Mouse (Mus musculus): Measurements from ENCODE around the gene Gm13090. TPM values are rescaled to one million over a fixed set of nuclear protein-coding genes. Genes with fewer than 3 reads are reported as not detected.

Gene Gm13090
- polyA plus RNA-seq, 1 experiment from 2014 or later = not detected

DNA sequence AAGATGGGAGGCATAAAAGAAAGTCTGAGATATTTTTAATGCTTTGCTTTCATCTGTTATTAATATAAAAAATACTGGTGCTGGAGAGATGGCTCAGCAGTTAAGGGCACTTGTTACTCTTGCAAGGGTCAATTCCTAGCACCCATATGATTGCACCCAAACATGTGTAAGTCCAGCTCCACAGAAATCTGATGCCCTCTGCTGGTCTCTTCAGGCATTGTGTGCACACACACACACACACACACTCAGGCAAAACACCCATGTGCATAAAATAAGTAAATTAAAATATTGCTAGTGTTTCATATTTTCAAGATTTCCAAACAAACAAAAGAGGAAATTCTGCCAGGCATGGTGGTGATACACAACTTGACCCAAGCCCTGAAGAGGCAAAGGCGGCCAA is 2.0 kb upstream of the Gm13090 start:
- no peaks in the 10 kb centered on the region for H3K4me1 ChIP-seq (ENCODE audit: control insufficient read depth, low read depth, low read length)
- H3K4me3 ChIP-seq (ENCODE audit: low read depth, low read length) = no peak overlapping the region
- H3K9me3 ChIP-seq (replicated peaks; ENCODE audit: control insufficient read depth, low read length) = no peaks in the 10 kb centered on the region
- H3K27me3 ChIP-seq (ENCODE audit: control insufficient read depth, insufficient read depth, low read depth, low read length) = no peaks in the 10 kb centered on the region
- no peak for ATAC-seq (ENCODE audit: low read depth)
- no peak overlapping the region for H3K27ac ChIP-seq (ENCODE audit: low read length)
- no peaks in the 10 kb centered on the region for H3K36me3 ChIP-seq (ENCODE audit: control insufficient read depth, insufficient read depth)
- no peak overlapping the region for H3K4me2 ChIP-seq (ENCODE audit: low read depth, low read length)
- 62% methylated on average over 1 of the region's 1 CpGs for WGBS (ENCODE audit: insufficient replicate concordance)
- H3K9ac ChIP-seq (ENCODE audit: low read depth, low read length) = no peak overlapping the region

DNA sequence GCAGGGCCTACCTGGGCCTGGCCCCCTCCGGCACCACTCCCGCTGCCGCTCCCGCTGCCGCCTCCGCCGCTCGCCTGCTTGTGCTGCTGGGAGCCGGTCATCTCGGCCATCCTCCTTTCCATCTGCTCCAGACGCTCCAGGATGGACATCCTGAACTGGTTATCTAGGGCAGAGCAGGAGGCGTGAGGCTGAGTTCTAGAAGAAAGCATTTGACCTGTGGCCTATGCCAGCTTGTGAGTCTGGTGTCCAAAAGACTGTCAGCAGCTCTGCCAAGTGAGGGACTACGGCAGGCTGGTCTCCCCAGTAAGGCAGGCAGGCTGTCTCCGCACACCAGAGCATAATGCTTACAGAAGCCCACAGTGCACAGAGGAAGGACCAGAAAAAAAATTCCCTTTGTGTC is 551 bp upstream of the Gm13090 start:
- Histone ChIP-seq H3K9me3 (replicated peaks; ENCODE audit: control insufficient read depth, low read length) (no peaks in the 10 kb centered on the region), H3K36me3 (ENCODE audit: control insufficient read depth, insufficient read depth) (no peaks in the 10 kb centered on the region), H3K27ac (ENCODE audit: low read length) (no peak overlapping the region), H3K4me3 (ENCODE audit: low read depth, low read length) (no peak overlapping the region), H3K4me1 (ENCODE audit: control insufficient read depth, low read depth, low read length) (no peaks in the 10 kb centered on the region), H3K4me2 (ENCODE audit: low read depth, low read length) (no peak overlapping the region), H3K9ac (ENCODE audit: low read depth, low read length) (no peak overlapping the region), H3K27me3 (ENCODE audit: control insufficient read depth, insufficient read depth, low read depth, low read length) (no peaks in the 10 kb centered on the region)
- WGBS (ENCODE audit: insufficient replicate concordance) = 88% methylated on average over 14 of the region's 14 CpGs
- ATAC-seq (ENCODE audit: low read depth) = no peak

DNA sequence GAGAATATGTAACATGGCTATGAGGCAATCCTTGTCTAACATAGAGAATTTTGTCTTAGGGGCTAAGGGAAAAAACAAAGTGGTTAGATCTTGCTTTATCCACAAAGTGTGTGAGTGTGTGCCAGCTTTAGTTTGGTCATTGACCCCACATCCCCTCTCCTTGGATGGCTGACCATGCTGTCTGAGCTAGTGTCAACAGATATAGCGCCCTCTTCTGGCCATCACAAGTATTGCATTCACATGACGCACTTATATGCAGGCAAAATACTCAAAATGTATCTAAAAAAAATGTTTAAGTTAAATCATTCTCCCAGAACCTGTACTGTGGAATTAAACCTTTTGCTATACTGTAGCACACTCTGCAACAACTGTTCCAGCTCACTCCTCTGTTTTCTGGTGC is 5.8 kb downstream of the Gm13090 start:
- no peak overlapping the region for H3K4me2 ChIP-seq (ENCODE audit: low read depth, low read length)
- no peak overlapping the region for H3K4me3 ChIP-seq (ENCODE audit: low read depth, low read length)
- WGBS (ENCODE audit: insufficient replicate concordance) = 34% methylated on average over 2 of the region's 2 CpGs
- H3K9me3 ChIP-seq (replicated peaks; ENCODE audit: control insufficient read depth, low read length) = no peaks in the 10 kb centered on the region
- H3K27ac ChIP-seq (ENCODE audit: low read length) = no peak overlapping the region
- H3K4me1 ChIP-seq (ENCODE audit: control insufficient read depth, low read depth, low read length) = no peaks in the 10 kb centered on the region
- H3K36me3 ChIP-seq (ENCODE audit: control insufficient read depth, insufficient read depth) = no peaks in the 10 kb centered on the region
- no peak for ATAC-seq (ENCODE audit: low read depth)
- H3K9ac ChIP-seq (ENCODE audit: low read depth, low read length) = no peak overlapping the region
- H3K27me3 ChIP-seq (ENCODE audit: control insufficient read depth, insufficient read depth, low read depth, low read length) = no peaks in the 10 kb centered on the region

DNA sequence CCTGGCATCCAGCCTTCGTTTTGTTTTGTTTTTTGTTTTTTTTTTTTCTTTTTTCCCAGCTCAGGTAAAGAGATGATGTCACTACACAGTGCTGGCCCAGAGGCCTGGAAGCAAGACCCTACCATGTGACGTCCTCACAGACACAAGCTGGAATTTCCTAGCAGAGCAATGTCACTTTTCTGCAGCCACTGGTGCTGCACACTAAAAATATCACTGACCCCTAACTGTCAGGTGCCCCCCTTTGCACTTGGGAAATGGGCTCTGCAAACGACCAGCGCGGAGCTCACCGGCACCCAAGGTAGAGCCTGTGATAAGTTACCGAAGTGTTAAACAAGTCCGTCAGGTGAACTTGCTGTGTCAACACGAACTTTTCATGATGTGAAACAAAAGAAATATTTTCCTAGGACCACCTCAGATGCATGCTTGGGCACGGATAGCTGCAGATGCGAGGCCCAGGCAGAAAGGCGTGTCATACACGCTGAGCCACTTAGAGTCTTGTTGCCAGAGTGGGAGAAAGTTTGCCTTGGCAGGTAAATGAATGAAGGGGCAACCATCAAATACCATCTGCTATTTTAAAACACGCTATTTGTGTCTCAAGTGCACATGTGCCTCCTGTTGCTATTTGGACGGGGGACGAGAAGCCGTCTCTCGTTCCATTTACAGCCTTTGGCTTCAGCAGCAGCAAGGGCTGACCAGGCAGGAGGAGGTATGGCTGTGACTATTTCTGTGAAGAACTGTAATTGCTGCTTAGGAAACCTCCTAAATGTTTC is 7.1 kb downstream of the Gm13090 start:
- no peaks in the 10 kb centered on the region for H3K4me1 ChIP-seq (ENCODE audit: control insufficient read depth, low read depth, low read length)
- H3K9ac ChIP-seq (ENCODE audit: low read depth, low read length) = no peak overlapping the region
- no peaks in the 10 kb centered on the region for H3K9me3 ChIP-seq (replicated peaks; ENCODE audit: control insufficient read depth, low read length)
- H3K36me3 ChIP-seq (ENCODE audit: control insufficient read depth, insufficient read depth) = no peaks in the 10 kb centered on the region
- H3K27me3 ChIP-seq (ENCODE audit: control insufficient read depth, insufficient read depth, low read depth, low read length) = no peaks in the 10 kb centered on the region
- H3K4me2 ChIP-seq (ENCODE audit: low read depth, low read length) = no peak overlapping the region
- 69% methylated on average over 18 of the region's 18 CpGs for WGBS (ENCODE audit: insufficient replicate concordance)
- no peak overlapping the region for H3K4me3 ChIP-seq (ENCODE audit: low read depth, low read length)
- H3K27ac ChIP-seq (ENCODE audit: low read length) = no peak overlapping the region
- ATAC-seq (ENCODE audit: low read depth) = no peak

DNA sequence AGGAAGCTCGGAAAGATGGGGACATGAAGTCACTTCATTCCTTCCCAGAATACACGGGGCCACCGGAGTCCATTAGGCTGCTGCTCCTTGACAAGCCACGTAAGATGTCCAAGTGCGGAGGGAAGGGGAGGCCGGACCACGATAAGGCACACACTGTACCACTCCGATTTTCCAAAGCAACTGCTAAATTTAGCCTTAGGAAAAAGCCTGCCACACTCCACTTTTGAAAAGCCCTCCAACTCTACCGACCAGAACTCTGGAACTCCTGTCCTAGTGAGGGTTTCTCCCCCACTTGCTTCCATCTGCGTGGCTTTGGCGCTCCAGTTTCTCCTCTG is 7.7 kb downstream of the Gm13090 start:
- no peak for ATAC-seq (ENCODE audit: low read depth)
- no peaks in the 10 kb centered on the region for H3K4me1 ChIP-seq (ENCODE audit: control insufficient read depth, low read depth, low read length)
- no peak overlapping the region for H3K4me2 ChIP-seq (ENCODE audit: low read depth, low read length)
- no peaks in the 10 kb centered on the region for H3K9me3 ChIP-seq (replicated peaks; ENCODE audit: control insufficient read depth, low read length)
- H3K27ac ChIP-seq (ENCODE audit: low read length) = no peak overlapping the region
- 70% methylated on average over 11 of the region's 11 CpGs for WGBS (ENCODE audit: insufficient replicate concordance)
- H3K36me3 ChIP-seq (ENCODE audit: control insufficient read depth, insufficient read depth) = no peaks in the 10 kb centered on the region
- no peak overlapping the region for H3K4me3 ChIP-seq (ENCODE audit: low read depth, low read length)
- H3K27me3 ChIP-seq (ENCODE audit: control insufficient read depth, insufficient read depth, low read depth, low read length) = no peaks in the 10 kb centered on the region
- H3K9ac ChIP-seq (ENCODE audit: low read depth, low read length) = no peak overlapping the region

DNA sequence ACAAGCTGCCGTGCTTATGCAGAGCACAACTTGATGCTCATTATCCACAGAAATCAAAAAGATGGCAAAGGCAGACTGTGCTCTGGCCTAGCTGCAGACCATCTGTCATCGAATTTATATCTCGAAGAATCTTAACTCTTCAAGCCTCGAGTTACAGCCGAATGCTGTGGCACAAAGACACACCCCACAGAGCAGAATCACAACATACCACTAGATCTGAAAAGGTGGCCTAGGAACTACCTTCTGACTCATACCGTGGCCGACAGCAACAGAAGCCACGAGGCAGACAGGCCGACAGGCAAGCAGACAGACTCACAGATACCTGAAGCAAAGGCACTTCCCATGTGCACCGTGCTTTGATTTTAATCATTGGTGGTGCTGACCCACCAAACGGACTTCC is 14.3 kb downstream of the Gm13090 start:
- Histone ChIP-seq H3K4me3 (ENCODE audit: low read depth, low read length) (no peak overlapping the region), H3K9ac (ENCODE audit: low read depth, low read length) (no peak overlapping the region), H3K4me1 (ENCODE audit: control insufficient read depth, low read depth, low read length) (peaks cover 3% of the 10 kb centered on the region), H3K36me3 (ENCODE audit: control insufficient read depth, insufficient read depth) (no peaks in the 10 kb centered on the region), H3K27me3 (ENCODE audit: control insufficient read depth, insufficient read depth, low read depth, low read length) (peaks cover 29% of the 10 kb centered on the region), H3K9me3 (replicated peaks; ENCODE audit: control insufficient read depth, low read length) (no peaks in the 10 kb centered on the region), H3K27ac (ENCODE audit: low read length) (no peak overlapping the region), H3K4me2 (ENCODE audit: low read depth, low read length) (no peak overlapping the region)
- no peak for ATAC-seq (ENCODE audit: low read depth)
- 64% methylated on average over 11 of the region's 11 CpGs for WGBS (ENCODE audit: insufficient replicate concordance)

DNA sequence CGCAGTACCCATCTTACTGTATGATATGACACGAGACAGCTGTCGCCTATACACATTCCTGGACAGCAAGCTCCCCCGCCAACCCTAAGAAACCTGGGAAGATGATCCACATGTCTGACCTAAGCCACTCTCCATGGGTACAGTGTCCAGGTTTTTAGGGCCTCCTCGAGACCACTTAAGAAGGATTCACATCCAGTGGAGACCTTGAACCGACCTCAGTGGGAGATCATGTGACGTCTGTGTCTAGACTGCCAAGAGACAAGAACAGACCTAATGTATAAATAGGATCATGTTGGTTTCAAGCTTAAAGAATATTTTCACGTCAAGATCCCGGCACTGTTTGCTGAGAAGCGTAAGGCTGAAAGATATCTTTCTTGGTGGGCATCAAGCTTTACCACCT is 14.8 kb downstream of the Gm13090 start:
- ATAC-seq (ENCODE audit: low read depth) = no peak
- Histone ChIP-seq H3K4me1 (ENCODE audit: control insufficient read depth, low read depth, low read length) (peaks cover 3% of the 10 kb centered on the region), H3K4me3 (ENCODE audit: low read depth, low read length) (no peak overlapping the region), H3K9ac (ENCODE audit: low read depth, low read length) (no peak overlapping the region), H3K9me3 (replicated peaks; ENCODE audit: control insufficient read depth, low read length) (no peaks in the 10 kb centered on the region), H3K27me3 (ENCODE audit: control insufficient read depth, insufficient read depth, low read depth, low read length) (peaks cover 34% of the 10 kb centered on the region), H3K4me2 (ENCODE audit: low read depth, low read length) (no peak overlapping the region), H3K27ac (ENCODE audit: low read length) (no peak overlapping the region), H3K36me3 (ENCODE audit: control insufficient read depth, insufficient read depth) (no peaks in the 10 kb centered on the region)
- WGBS (ENCODE audit: insufficient replicate concordance) = 69% methylated on average over 10 of the region's 10 CpGs

DNA sequence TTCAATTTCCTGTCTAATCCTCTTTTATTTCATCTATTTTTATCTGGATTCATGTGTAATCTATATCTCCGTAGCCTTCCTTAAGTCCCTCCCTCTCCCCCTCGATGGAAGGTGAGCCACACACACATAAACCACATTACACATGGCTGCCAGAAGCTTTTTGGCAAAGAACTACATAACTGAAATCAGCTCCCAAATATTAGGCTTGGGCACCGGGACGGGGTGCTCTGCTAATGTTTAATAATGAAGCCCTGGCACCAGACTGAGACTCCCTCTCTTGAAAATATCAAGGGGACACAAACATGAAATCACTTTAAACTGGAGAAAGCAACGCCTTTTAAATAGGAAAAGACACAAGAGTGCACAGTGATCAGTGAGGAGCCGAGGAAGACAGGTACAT is 16.5 kb downstream of the Gm13090 start:
- H3K36me3 ChIP-seq (ENCODE audit: control insufficient read depth, insufficient read depth) = no peaks in the 10 kb centered on the region
- peaks cover 52% of the 10 kb centered on the region for H3K27me3 ChIP-seq (ENCODE audit: control insufficient read depth, insufficient read depth, low read depth, low read length)
- peaks cover 3% of the 10 kb centered on the region for H3K4me1 ChIP-seq (ENCODE audit: control insufficient read depth, low read depth, low read length)
- ATAC-seq (ENCODE audit: low read depth) = no peak
- no peak overlapping the region for H3K9ac ChIP-seq (ENCODE audit: low read depth, low read length)
- no peak overlapping the region for H3K27ac ChIP-seq (ENCODE audit: low read length)
- no peak overlapping the region for H3K4me2 ChIP-seq (ENCODE audit: low read depth, low read length)
- H3K9me3 ChIP-seq (replicated peaks; ENCODE audit: control insufficient read depth, low read length) = no peaks in the 10 kb centered on the region
- H3K4me3 ChIP-seq (ENCODE audit: low read depth, low read length) = no peak overlapping the region
- WGBS (ENCODE audit: insufficient replicate concordance) = 57% methylated on average over 6 of the region's 6 CpGs

DNA sequence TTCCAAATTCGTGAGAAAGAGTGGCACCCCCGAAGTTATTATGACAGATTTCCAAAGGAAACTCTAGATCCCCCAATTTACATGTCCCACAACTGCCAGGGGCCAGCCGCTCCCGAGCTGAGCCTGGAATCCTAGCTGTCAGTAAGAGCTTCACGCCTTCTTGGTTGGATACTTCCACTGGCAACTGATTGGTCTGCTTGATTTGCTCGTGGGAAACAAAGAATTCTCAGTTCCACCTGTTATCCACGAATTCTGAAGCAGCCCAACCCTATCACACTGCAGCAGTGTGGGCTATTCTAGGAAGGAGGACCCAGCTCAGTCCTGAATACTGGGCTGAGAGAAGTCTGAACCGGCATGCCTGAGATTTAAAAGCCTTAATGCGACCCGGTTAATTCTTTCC is 17.1 kb downstream of the Gm13090 start:
- peaks cover 54% of the 10 kb centered on the region for H3K27me3 ChIP-seq (ENCODE audit: control insufficient read depth, insufficient read depth, low read depth, low read length)

More for the DNA sequence above, 17.1 kb downstream of the Gm13090 start:
- Histone ChIP-seq H3K4me3 (ENCODE audit: low read depth, low read length) (no peak overlapping the region), H3K9ac (ENCODE audit: low read depth, low read length) (no peak overlapping the region), H3K9me3 (replicated peaks; ENCODE audit: control insufficient read depth, low read length) (no peaks in the 10 kb centered on the region), H3K4me1 (ENCODE audit: control insufficient read depth, low read depth, low read length) (peaks cover 3% of the 10 kb centered on the region), H3K4me2 (ENCODE audit: low read depth, low read length) (no peak overlapping the region), H3K27ac (ENCODE audit: low read length) (no peak overlapping the region), H3K36me3 (ENCODE audit: control insufficient read depth, insufficient read depth) (no peaks in the 10 kb centered on the region)
- WGBS (ENCODE audit: insufficient replicate concordance) = 48% methylated on average over 10 of the region's 10 CpGs
- no peak for ATAC-seq (ENCODE audit: low read depth)

Measured in liver, embryonic 16.5 days (tissue).